Mouse (Mus musculus): ENCODE data around the gene Fignl1.

DNA sequence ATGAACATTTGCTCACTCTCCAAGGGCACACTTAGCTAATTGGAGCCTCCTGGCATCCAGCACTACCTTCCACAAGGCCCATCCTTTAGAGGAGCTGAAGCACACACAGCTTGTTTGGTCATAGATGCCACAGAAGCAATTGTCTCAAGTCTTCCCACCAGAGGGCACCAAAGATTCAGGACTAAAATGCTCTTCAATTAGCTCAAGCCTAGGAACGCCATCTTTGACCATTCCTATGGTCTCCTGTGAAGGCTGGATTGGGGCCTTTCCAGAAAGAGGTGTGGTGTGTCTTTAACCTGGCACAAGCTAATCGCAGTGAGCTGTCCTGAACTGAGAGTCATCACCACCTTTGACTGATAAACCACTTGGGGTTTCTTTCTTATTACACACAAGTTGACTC lies 11.5 kb upstream of the Fignl1 start:
- TF ChIP-seq CTCF (IDR thresholded peaks at IDR 0.05; ENCODE audit: borderline replicate concordance, insufficient read depth, low read depth, low read length) (peak; percentile 67; the same call in 1 of the 2 replicates), POLR2A (IDR thresholded peaks at IDR 0.05; ENCODE audit: borderline replicate concordance, insufficient read depth, low read length) (no peak)
